8 mouse cellular contexts compared by ENCODE assay signal in the genomic region with DNA sequence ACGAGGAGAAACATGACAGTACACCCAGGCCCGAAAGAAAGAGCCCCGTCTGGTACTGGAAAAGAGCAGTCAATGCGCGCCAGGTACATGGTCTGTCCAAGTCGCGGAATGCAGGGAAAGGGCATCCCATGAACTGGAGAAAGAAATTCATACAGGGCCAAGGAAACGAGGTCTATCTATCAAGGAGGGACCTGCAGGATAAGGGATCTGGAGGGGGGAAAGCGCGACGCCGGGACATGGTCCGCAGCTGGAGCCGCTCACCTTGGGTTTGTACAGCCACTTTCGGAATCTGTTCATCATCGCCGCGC. TPM values are rescaled to one million over a fixed set of nuclear protein-coding genes. Genes with fewer than 3 reads are reported as not detected.
A peak's percentile ranks its signal among the peaks of the same experiment; 100 is the strongest.
DNase-seq lines count a peak whose midpoint lies in the region; ATAC-seq and TF ChIP-seq lines count a peak whose summit lies in the region.

No protein-coding gene starts in this region.

- no peak for DNase-seq in heart, postnatal 0 days (ENCODE audit: low spot score)
- no peak for DNase-seq in heart, postnatal 36 days
- peak; percentile 40 for DNase-seq in brain, embryonic 14.5 days (ENCODE audit: low read depth)
- DNase-seq in hindbrain, embryonic 11.5 days (ENCODE audit: low spot score), result peak; percentile 59
- no peak for DNase-seq in left cerebral cortex, adult 9 months (ENCODE audit: low spot score in 2 of 2)
- no peak for DNase-seq in spleen, postnatal 36 days (ENCODE audit: low spot score in 2 of 2)
- DNase-seq in frontal cortex, postnatal 36 days (ENCODE audit: low spot score in 2 of 2), result no peak

- TF ChIP-seq EP300 in heart, postnatal 0 days (IDR thresholded peaks at IDR 0.05; ENCODE audit: low read depth), result no peak

- H3K4me2 ChIP-seq in heart, postnatal 0 days (ENCODE audit: low read depth, low read length), result peak overlapping the region; percentile 88
- H3K4me2 ChIP-seq in hindbrain, embryonic 11.5 days (replicated peaks; ENCODE audit: low read depth, low read length), result peak overlapping the region; percentile 96
- H3K4me2 ChIP-seq in midbrain, embryonic 13.5 days (replicated peaks), result peak overlapping the region; percentile 90

- no peak for TF ChIP-seq POLR2A in brain, embryonic 14.5 days (IDR thresholded peaks at IDR 0.05; ENCODE audit: borderline replicate concordance, extremely low read depth, insufficient read depth, insufficient read length, poor library complexity, severe bottlenecking)

- H3K9ac ChIP-seq in heart, postnatal 0 days (replicated peaks; ENCODE audit: low read depth, low read length), result no peak overlapping the region
- peak overlapping the region; percentile 60 for H3K9ac ChIP-seq in hindbrain, embryonic 11.5 days (ENCODE audit: low read depth, low read length)
- peak overlapping the region; percentile 79 for H3K9ac ChIP-seq in midbrain, embryonic 13.5 days (replicated peaks)

- peaks cover 59% of the 10 kb centered on the region for H3K27me3 ChIP-seq in heart, postnatal 0 days (ENCODE audit: control insufficient read depth, insufficient read depth, low read length)
- H3K27me3 ChIP-seq in hindbrain, embryonic 11.5 days (ENCODE audit: control insufficient read depth, insufficient read depth, low read length), result peaks cover 33% of the 10 kb centered on the region
- H3K27me3 ChIP-seq in midbrain, embryonic 13.5 days, result peaks cover 51% of the 10 kb centered on the region

- H3K4me1 ChIP-seq in heart, postnatal 0 days (ENCODE audit: control insufficient read depth, insufficient read depth), result no peaks in the 10 kb centered on the region; the same call in 1 of the 2 replicates
- peaks cover 8% of the 10 kb centered on the region for H3K4me1 ChIP-seq in hindbrain, embryonic 11.5 days (replicated peaks; ENCODE audit: control insufficient read depth, insufficient read depth, low read length)
- peaks cover 27% of the 10 kb centered on the region for H3K4me1 ChIP-seq in midbrain, embryonic 13.5 days (replicated peaks)

- H3K4me3 ChIP-seq in heart, postnatal 0 days (ENCODE audit: low read depth, low read length), result peak overlapping the region; percentile 61
- peak overlapping the region; percentile 68 for H3K4me3 ChIP-seq in hindbrain, embryonic 11.5 days (ENCODE audit: low read depth, low read length)
- peak overlapping the region; percentile 74 for H3K4me3 ChIP-seq in midbrain, embryonic 13.5 days (replicated peaks)

- no peak for TF ChIP-seq CTCF in heart, postnatal 0 days (IDR thresholded peaks at IDR 0.05; ENCODE audit: low read depth)
- no peak for TF ChIP-seq CTCF in brain, embryonic 14.5 days (IDR thresholded peaks at IDR 0.05; ENCODE audit: borderline replicate concordance, extremely low read depth, insufficient read depth, insufficient read length)

- 2% methylated on average over 18 of the region's 18 CpGs for WGBS in heart, postnatal 0 days
- under 1% methylated on average over 17 of the region's 18 CpGs for WGBS in hindbrain, embryonic 11.5 days
- WGBS in midbrain, embryonic 13.5 days, result under 1% methylated on average over 18 of the region's 18 CpGs

- no peaks in the 10 kb centered on the region for H3K9me3 ChIP-seq in heart, postnatal 0 days (replicated peaks; ENCODE audit: control insufficient read depth, low read length)
- H3K9me3 ChIP-seq in hindbrain, embryonic 11.5 days (ENCODE audit: control insufficient read depth, low read length), result no peaks in the 10 kb centered on the region
- H3K9me3 ChIP-seq in midbrain, embryonic 13.5 days, result no peaks in the 10 kb centered on the region

- intact Hi-C loops in heart, postnatal 36 days (cut with DNase I), result no loop called here

- H3K27ac ChIP-seq in heart, postnatal 0 days (ENCODE audit: low read depth), result no peak overlapping the region
- H3K27ac ChIP-seq in hindbrain, embryonic 11.5 days (ENCODE audit: low read depth, low read length), result no peak overlapping the region
- no peak overlapping the region for H3K27ac ChIP-seq in midbrain, embryonic 13.5 days

- H3K36me3 ChIP-seq in heart, postnatal 0 days (replicated peaks; ENCODE audit: control insufficient read depth, insufficient read depth, low read length), result no peaks in the 10 kb centered on the region
- no peaks in the 10 kb centered on the region for H3K36me3 ChIP-seq in hindbrain, embryonic 11.5 days (ENCODE audit: control insufficient read depth, insufficient read depth, low read length)
- no peaks in the 10 kb centered on the region for H3K36me3 ChIP-seq in midbrain, embryonic 13.5 days

- no peak for ATAC-seq in heart, postnatal 0 days (ENCODE audit: insufficient read depth, low read depth)
- ATAC-seq in hindbrain, embryonic 11.5 days (ENCODE audit: low FRiP score), result no peak
- ATAC-seq in midbrain, embryonic 13.5 days, result no peak

RNA-seq across cellular contexts. Expression of a gene that starts 0.5 kb away (rescaled TPM):
- 0.04 and 0.89 TPM in 2 replicates for total RNA-seq in heart, postnatal 0 days (2014; rRNA removed; ENCODE audit: low replicate concordance)
- 0.16 and 0.19 TPM in 2 replicates for polyA plus RNA-seq in heart, postnatal 0 days (2015; fragmentation: Nextera tagmentation; extraction: Ambion mirVana)
- under 1 TPM; 0.68 to 0.83 TPM for total RNA-seq in heart, postnatal 36 days (2021)
- 5.7 and 7.6 TPM in 2 replicates for polyA plus RNA-seq in brain, embryonic 14.5 days (2012; rRNA removed)
- polyA plus RNA-seq in hindbrain, embryonic 11.5 days (2014; fragmentation: Nextera tagmentation; extraction: Ambion mirVana), result 0.96 and 1.1 TPM in 2 replicates
- 3.7 and 3.8 TPM in 2 replicates for polyA plus RNA-seq in midbrain, embryonic 13.5 days (2015; fragmentation: Nextera tagmentation; extraction: Ambion mirVana)

RNA-seq across cellular contexts. Expression of a gene that starts 0.6 kb away (rescaled TPM):
- total RNA-seq in heart, postnatal 0 days (2014; rRNA removed; ENCODE audit: low replicate concordance), result not detected in 2 replicates
- polyA plus RNA-seq in heart, postnatal 0 days (2015; fragmentation: Nextera tagmentation; extraction: Ambion mirVana), result not detected in 2 replicates
- not detected for total RNA-seq in heart, postnatal 36 days (2021)
- polyA plus RNA-seq in brain, embryonic 14.5 days (2012; rRNA removed), result 0.09 and 0.19 TPM in 2 replicates
- 0.08 and 0.20 TPM in 2 replicates for polyA plus RNA-seq in hindbrain, embryonic 11.5 days (2014; fragmentation: Nextera tagmentation; extraction: Ambion mirVana)
- polyA plus RNA-seq in midbrain, embryonic 13.5 days (2015; fragmentation: Nextera tagmentation; extraction: Ambion mirVana), result not detected in 2 replicates

RNA-seq across cellular contexts. Expression of a gene that starts 48.3 kb away (rescaled TPM):
- 82.5 and 85.8 TPM in 2 replicates for total RNA-seq in heart, postnatal 0 days (2014; rRNA removed; ENCODE audit: low replicate concordance)
- polyA plus RNA-seq in heart, postnatal 0 days (2015; fragmentation: Nextera tagmentation; extraction: Ambion mirVana), result 55.3 and 61.1 TPM in 2 replicates
- 10 to 100 TPM; 31.0 to 31.7 TPM for total RNA-seq in heart, postnatal 36 days (2021)
- polyA plus RNA-seq in brain, embryonic 14.5 days (2012; rRNA removed), result 118 and 126 TPM in 2 replicates
- 188 and 195 TPM in 2 replicates for polyA plus RNA-seq in hindbrain, embryonic 11.5 days (2014; fragmentation: Nextera tagmentation; extraction: Ambion mirVana)
- 136 and 141 TPM in 2 replicates for polyA plus RNA-seq in midbrain, embryonic 13.5 days (2015; fragmentation: Nextera tagmentation; extraction: Ambion mirVana)

Comparison
In these comparisons a context has a peak if more than half of its experiments do, and no peak if none do; other contexts are left out.
1. DNase-seq: peak in brain, embryonic 14.5 days (single experiment) and hindbrain, embryonic 11.5 days (single experiment); none in heart, postnatal 0 days (single experiment), heart, postnatal 36 days (0 of 2), left cerebral cortex, adult 9 months (0 of 2), spleen, postnatal 36 days (0 of 2) and frontal cortex, postnatal 36 days (0 of 2).
2. Peak in every context shown above with its lines, with median percentiles within 50 percentile points of each other: H3K4me2 ChIP-seq and H3K4me3 ChIP-seq.